Mouse (Mus musculus) urinary bladder, postnatal 4 days (tissue): Measurements from ENCODE around the gene Hmga1.

ENCODE experiments used
- DNase-seq, 2 experiments: peaks; one replicate each; pipeline ENCODE4 v3.0.0; 2021 to 2022; ENCODE audit warnings: low spot score in 2 of 2

Hmga1 gene

GRCm38 (mm10) chr17:27556315-27557011, at the start of gene Hmga1:
Gene Hmga1, plus strand, starts transcription at chr17:27556497.
- peak; percentile 79 to 80 for DNase-seq

DNA sequence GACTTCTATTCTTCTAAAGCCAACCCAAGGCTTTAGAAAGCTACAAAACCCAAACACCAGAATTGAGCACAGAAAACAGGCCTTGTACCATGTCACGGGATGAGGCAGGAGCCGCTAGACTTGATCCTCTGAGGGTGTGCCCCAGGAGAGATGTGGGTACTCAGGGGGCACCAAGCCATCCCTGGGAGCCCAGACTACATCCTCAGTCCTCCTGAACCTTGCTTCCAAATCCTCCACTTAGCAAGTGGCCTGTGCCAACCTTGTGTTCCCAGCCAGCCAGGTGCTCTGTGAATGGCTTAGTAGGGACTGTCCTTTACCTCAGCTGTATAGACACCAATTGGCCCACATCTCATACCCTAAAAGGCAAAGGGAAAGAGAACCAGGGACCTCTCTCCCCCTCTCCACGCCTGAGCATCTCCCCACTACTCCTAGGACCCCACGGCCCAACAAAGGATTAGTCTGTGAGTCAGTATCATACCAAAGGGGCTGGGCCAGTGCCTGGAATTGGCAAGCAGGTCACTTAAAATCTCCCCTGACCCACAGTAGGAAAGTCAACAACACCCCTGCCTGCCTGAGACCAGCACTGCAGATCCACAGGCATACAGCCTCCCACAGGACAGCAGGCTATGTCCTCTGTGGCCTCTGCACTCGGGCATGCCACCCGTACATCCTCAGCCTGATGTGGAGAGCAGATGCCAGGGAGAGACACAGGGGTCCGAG, 49.3 kb upstream of the Hmga1 start:
- DNase-seq, result no peak

DNA sequence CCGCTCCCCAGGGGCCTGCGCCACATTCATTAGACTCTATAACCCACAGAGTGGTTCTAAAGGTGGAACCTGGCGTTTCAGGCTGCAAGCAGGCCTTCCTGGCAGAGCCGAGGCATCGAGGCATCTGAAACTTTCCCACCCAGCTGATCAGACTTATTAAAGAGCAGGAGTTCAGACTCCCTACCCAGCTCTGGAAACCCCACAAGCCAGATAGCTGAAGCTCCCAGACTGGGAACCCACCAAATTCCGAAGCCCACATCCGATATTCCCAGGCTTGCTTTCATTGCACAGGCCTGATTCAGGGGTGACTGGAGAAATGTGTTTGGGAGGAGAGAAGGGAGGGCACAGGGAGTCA, 48.7 kb upstream of the Hmga1 start:
- no peak for DNase-seq

GRCm38 (mm10) chr17:27508002-27508401, 48.3 kb upstream of the Hmga1 start:
- DNase-seq, result no peak

- DNase-seq, result no peak
Observed at GRCm38 (mm10) chr17:27508513-27508912, 47.8 kb upstream of the Hmga1 start.

DNA sequence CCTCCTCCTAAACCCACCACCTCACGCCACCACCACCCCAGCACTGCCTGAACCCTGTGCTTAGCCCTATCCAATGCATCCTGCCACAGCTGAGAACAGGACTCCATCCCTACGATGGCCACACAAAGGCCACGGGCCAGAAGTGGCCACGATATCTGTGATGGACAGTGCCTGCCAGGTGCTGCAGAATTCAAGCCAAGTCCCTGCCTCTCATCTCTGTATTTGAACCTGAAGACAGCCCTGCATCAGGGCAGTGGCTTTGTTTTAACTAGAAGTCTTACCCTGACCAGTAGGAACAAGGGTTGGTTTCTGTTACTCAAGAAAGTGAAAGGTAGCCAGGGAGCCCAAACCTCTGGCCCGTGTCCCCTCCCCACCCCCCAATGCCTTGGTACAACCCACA, 47.2 kb upstream of the Hmga1 start:
- no peak for DNase-seq

GRCm38 (mm10) chr17:27510258-27511124, 45.8 kb upstream of the Hmga1 start:
- no peak for DNase-seq

DNA sequence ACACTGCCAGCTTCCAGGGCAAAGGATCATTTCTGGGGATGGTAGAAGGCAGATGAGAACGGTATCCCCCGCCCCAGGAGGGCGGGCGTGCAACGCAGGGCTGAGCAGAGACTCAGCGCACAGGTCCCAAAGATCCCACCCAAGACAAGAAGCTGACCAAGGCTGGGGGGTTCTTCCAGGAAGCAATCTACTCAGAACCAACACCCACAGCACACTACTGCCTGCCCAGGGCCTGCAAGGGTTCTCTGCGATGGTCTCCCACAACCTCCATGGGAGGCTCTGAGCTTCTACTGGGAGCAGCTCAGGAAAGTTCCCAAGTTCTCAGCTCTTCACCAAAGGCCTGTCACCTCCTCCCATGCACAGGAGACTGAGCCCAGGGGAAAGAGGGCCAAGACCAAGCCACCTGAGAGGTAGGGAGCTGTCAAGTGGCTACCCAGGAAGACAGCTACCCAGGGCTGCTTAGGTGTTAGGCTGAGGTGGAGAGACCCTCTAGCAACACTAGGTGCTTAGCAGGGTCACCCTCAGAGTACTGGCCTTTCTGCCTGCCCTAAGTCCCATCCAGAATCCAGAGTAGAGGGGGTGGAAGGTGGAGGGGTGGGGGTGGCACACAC, 45.1 kb upstream of the Hmga1 start:
- DNase-seq, result no peak

- DNase-seq, result no peak
Observed at GRCm38 (mm10) chr17:27511865-27512618, 44.3 kb upstream of the Hmga1 start.

GRCm38 (mm10) chr17:27512619-27513161, 43.6 kb upstream of the Hmga1 start:
- DNase-seq, result no peak

DNA sequence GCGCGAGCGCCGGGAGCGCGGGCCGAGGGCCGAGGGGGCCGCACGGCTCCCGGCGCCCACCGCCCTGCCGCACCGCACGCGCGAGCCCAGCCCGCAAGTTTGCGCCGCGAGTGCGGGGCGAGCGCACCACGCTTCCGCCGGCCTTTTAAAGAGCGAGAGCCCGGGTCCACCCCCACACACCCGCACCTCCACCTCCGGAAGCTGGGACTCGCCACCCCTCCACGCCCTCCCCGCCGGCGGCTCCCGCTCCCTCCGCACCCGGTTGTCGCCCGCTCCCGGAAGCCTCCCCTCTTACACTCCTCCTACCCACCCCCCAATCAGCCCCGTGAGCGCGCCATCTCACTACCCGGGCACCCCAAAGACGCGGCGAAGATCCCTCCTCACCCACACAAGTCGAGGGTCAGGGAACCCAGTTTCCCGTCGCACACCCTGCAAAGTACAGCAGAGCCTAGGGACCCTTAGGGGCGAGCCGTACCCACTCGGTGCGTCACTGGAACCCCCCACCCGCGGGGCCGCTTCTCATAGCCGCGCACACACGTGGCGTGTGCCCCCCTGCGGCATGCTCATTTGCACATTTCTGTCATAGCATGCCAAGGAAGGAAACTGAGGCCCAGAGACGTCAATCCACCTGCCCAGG, 42.9 kb upstream of the Hmga1 start:
- no peak for DNase-seq

- DNase-seq, result no peak
Observed at GRCm38 (mm10) chr17:27513916-27514762, 42.2 kb upstream of the Hmga1 start.

DNA sequence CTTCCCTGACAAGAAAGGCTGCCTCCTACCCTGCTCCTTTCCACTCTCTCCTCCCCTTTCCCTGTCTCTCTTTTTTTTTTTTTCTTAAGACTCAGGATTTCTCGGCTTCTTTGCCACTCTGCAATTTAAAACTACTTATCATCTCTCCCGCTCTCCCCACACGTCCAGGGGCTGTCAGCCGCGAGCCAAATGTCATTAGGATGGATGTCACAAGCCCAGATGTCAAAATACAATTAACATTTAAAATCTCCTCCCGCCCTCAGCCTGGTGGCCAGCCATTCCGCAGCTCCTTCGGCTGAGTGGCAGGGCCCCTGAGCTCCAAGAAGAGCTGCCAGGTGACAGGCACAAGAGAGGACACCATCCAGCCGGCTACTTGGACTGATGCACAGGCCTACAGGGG, 38.0 kb upstream of the Hmga1 start:
- no peak for DNase-seq

DNA sequence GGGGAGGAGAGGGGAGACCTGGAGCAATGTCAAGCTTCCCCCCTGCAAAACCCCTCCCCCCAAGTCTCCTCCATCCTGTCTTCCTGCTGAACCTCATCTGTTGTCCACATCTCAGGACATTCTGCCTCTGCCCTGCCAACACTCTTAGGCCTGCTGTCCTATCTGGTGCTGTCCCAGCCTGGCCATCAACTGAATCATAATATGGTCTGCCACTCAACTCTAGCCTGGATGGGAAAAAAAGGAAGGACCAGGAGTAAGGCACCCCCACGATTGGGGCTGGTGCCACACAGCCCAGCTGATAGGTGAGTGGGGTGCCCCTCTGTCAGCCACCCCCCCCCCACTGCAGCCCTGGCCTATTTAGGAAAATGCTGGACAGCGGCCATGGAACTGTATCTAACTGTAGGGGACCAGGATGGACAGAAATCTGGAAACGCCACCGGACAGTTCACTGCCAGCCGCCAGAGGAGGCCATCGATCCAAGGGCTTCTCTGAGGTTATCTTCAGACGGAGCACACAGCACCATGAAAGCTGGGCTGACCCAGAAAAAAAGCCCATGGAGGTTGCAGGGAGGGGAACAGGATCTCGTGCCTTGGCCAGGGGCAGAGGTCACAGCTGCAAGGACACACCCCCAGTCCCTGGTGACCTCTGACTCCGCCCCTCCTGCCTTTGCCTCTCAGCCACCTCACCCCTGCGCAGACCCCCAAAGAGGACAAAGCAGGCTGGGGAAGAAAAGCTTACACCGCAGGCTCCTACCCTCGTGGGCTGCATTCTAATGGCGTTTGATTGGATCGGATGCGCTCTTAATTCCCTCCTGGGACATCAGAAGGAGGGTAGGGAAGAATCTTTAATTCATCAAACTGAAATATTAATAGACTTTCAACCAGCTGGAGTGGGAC, 37.3 kb upstream of the Hmga1 start:
- DNase-seq, result no peak

DNA sequence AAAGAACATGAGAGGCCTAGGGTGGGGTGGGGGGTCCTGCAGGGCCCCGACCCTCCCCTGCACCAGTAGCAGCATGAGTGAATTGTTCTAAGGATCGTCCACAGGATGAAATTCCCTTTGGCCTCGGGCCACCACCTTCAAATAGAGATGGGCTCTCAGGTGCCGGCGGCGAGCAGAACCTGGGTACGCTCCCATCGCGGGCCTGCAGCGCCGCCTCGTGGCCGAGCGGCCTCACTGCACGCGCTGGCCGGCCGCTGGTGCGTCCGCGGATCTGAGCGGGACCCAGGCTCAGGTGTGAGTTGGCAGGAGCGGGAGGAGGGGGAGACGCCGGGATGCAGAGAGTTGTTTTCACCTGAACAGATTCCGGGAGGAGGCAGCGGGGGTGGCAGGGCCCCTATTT, 35.7 kb upstream of the Hmga1 start:
- DNase-seq, result no peak

- no peak for DNase-seq
Observed at GRCm38 (mm10) chr17:27521303-27521702, 35.0 kb upstream of the Hmga1 start, which contains the start of gene Grm4. Gene Grm4, minus strand, starts transcription at chr17:27521403.

DNA sequence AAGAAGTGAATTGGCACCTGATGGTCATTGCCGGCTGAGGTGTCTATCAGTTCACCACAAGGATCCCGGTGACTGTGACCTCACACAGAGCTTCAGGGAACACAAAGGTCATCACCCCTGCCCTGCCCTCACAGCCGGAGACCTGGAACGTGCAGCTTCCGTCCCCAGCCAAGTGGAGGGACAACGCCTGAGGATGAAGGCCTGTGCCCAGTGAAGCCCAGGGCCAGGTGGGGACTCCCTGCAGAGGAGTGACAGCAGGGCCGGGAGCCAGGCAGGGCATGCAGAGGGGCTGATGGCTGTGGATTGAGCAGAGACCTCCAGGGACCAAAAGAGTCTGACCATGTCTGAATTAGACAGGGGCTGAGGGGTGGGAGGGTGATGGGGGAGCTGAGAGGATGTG, 33.2 kb upstream of the Hmga1 start:
- no peak for DNase-seq

DNA sequence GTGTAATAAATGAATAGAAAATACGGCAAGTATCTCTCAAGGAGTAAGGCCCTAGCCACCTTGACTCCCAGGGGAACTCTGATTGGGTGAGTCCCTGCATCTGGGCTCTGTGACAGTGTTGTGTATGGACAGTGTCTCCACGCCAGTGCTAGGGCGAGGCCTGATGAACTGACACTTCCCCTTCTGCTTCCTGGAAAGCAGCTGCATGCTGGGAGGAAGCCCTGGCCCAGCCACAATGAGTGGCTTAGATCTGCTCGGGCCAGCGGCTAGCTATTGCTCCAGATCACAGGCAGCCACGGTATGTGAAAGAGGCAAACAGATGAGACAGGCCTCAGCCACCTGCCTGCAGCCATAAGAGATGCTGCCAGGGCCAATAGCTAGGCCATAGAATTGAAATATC, 29.1 kb upstream of the Hmga1 start:
- DNase-seq, result no peak

- DNase-seq, result no peak
Observed at GRCm38 (mm10) chr17:27528030-27528429, 28.3 kb upstream of the Hmga1 start.
